In genomic region chr8:128551421-128552139, GRCm38 (mm10) we compare ENCODE assay signal across 8 mouse cellular contexts.
A peak's percentile ranks its signal among the peaks of the same experiment; 100 is the strongest.
DNase-seq lines count a peak whose midpoint lies in the region; ATAC-seq and TF ChIP-seq lines count a peak whose summit lies in the region.

No protein-coding gene starts in this region.

- H3K27me3 ChIP-seq in liver, adult 2 months (ENCODE audit: control insufficient read depth, insufficient read depth, low read length) = no peaks in the 10 kb centered on the region

- no peaks in the 10 kb centered on the region for H3K79me2 ChIP-seq in liver, adult 2 months (ENCODE audit: control insufficient read depth, insufficient read depth, low read length)

- ATAC-seq in neutrophil, adult 5-6 weeks (ENCODE audit: extremely low read depth, insufficient number of reproducible peaks, low FRiP score, poor library complexity, severe bottlenecking) = peak; percentile 85

- H3K4me1 ChIP-seq in liver, adult 2 months (ENCODE audit: control insufficient read depth, insufficient read depth, low read length) = no peaks in the 10 kb centered on the region

- no peak overlapping the region for H3K27ac ChIP-seq in liver, adult 2 months (replicated peaks; ENCODE audit: insufficient read depth, low read depth, low read length)

- H3K9ac ChIP-seq in liver, adult 2 months (ENCODE audit: low read depth, low read length) = no peak overlapping the region

- no peak overlapping the region for H3K4me3 ChIP-seq in liver, adult 2 months (ENCODE audit: insufficient read depth, low read depth, low read length)

- no peaks in the 10 kb centered on the region for H3K36me3 ChIP-seq in liver, adult 2 months (ENCODE audit: control insufficient read depth, insufficient read depth, low read length)

- TF ChIP-seq CTCF in liver, adult 2 months (IDR thresholded peaks at IDR 0.05; ENCODE audit: low read depth, low read length) = peak; percentile 93

- DNase-seq in 3134 (ENCODE audit: extremely low read depth, insufficient read length, low spot score) = peak; percentile 6
- peak; percentile 82 for DNase-seq in NIH3T3 (ENCODE audit: low read depth)
- DNase-seq in cerebellum, adult 9-10 months = peak; percentile 39
- DNase-seq in frontal cortex, adult 2 months (ENCODE audit: extremely low spot score in 1 of 2, low spot score in 1 of 2) = peak; percentile 27 to 82
- peak; percentile 26 to 72 for DNase-seq in kidney, adult 8-10 months
- peak; percentile 40 for DNase-seq in liver, adult 2 months (ENCODE audit: extremely low read depth, low read depth, low spot score)
- DNase-seq in testis, postnatal 14 days (ENCODE audit: low spot score) = peak; percentile 33

- no peak for TF ChIP-seq POLR2A in liver, adult 2 months (IDR thresholded peaks at IDR 0.05; ENCODE audit: extremely low read depth, insufficient read depth, low read length)

- WGBS in liver, adult 2 months = 52% methylated on average over 15 of the region's 15 CpGs

Comparison
In these comparisons a context has a peak if more than half of its experiments do, and no peak if none do; other contexts are left out.
1. DNase-seq: peak in every context shown above with its lines; median percentile 82 in NIH3T3; 54 in frontal cortex, adult 2 months; 49 in kidney, adult 8-10 months; 40 in liver, adult 2 months; 39 in cerebellum, adult 9-10 months; 33 in testis, postnatal 14 days; 6 in 3134.